Mouse (Mus musculus) C2C12 (cell line): Measurements from ENCODE around the gene Ddo. TPM values are rescaled to one million over a fixed set of nuclear protein-coding genes. Genes with fewer than 3 reads are reported as not detected.
A peak's percentile ranks its signal among the peaks of the same experiment; 100 is the strongest.

Source experiments
- H3K27me3 ChIP-seq: one replicate; pipeline ENCODE4 v1.6.1; 2011; ENCODE audit not compliant: control insufficient read depth, insufficient read depth, insufficient read length
- H3K36me3 ChIP-seq: one replicate; pipeline ENCODE4 v1.6.1; 2011; ENCODE audit not compliant: control insufficient read depth, insufficient read depth
- H3K4me3 ChIP-seq: one replicate; pipeline ENCODE4 v1.5.1; 2011; ENCODE audit warnings: mild to moderate bottlenecking, control low read depth; ENCODE audit not compliant: poor library complexity, insufficient read depth, severe bottlenecking
- H3K79me2 ChIP-seq: one replicate; pipeline ENCODE4 v1.6.1; 2011; ENCODE audit not compliant: control insufficient read depth, insufficient read depth
- H3K79me3 ChIP-seq: one replicate; pipeline ENCODE4 v1.6.1; 2011; ENCODE audit warnings: low read depth, control low read depth
- H3ac ChIP-seq: one replicate; pipeline ENCODE3; 2011; ENCODE audit warnings: low read depth; ENCODE audit not compliant: control insufficient read depth, insufficient read length
- CEBPB ChIP-seq: IDR thresholded peaks from one replicate; pipeline ENCODE4 v1.6.1; 2011; ENCODE audit warnings: low read depth, mild to moderate bottlenecking, control low read depth, moderate library complexity
- CTCF ChIP-seq: IDR thresholded peaks from one replicate; pipeline ENCODE4 v1.5.1; 2011; ENCODE audit not compliant: control insufficient read depth, insufficient read depth, insufficient read length
- FOSL1 ChIP-seq: IDR thresholded peaks from one replicate; pipeline ENCODE4 v1.8.0; 2011; ENCODE audit warnings: mild to moderate bottlenecking, low read length; ENCODE audit not compliant: poor library complexity, insufficient read depth, severe bottlenecking
- MAX ChIP-seq: IDR thresholded peaks from one replicate; pipeline ENCODE4 v1.6.1; 2011; ENCODE audit warnings: mild to moderate bottlenecking, control low read depth
- MYOD1 ChIP-seq: IDR thresholded peaks from one replicate; pipeline ENCODE4 v1.6.1; 2011; ENCODE audit warnings: low read depth; ENCODE audit not compliant: control insufficient read depth, insufficient read length
- MYOG ChIP-seq: IDR thresholded peaks from one replicate; pipeline ENCODE4 v1.6.1; 2011; ENCODE audit not compliant: control insufficient read depth, insufficient read length; ENCODE audit errors: extremely low read depth
- USF1 ChIP-seq: IDR thresholded peaks from one replicate; pipeline ENCODE4 v1.6.1; 2011; ENCODE audit warnings: low read depth, mild to moderate bottlenecking, control low read depth, moderate library complexity
- polyA plus RNA-seq: library from polyadenylated mRNA; unstranded; fragments of >200 nt; fragmentation: generic; extraction: Trizol; gene quantifications from one replicate; pipeline ENCODE4 v1.2.1, GENCODE M21; 2012; ENCODE audit warnings: missing spikeins

The Ddo gene
- polyA plus RNA-seq, 1 experiment: not detected

DNA sequence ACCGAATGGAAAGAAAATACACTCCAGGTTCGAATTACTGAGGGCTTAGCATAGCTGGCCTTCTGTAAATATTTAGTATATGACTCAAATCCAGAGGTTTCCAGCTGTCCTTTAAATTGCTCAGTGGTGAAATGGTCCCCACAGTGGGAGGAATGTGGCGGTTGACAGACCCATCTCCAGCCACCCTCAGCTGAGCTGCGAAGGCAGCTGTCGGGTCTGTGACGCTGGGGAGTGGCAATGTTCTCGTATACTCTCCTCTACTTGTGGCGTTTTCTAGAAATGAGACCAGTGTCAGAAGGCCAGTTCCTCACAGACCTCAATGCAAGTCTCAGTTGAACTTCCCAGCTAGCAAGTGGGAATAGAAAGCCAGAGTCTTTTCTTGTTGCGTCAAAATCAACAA, 14.6 kb downstream of the Ddo start:
- H3ac ChIP-seq: no peak overlapping the region
- no peaks in the 10 kb centered on the region for H3K79me3 ChIP-seq
- H3K79me2 ChIP-seq: no peaks in the 10 kb centered on the region
- no peak overlapping the region for H3K4me3 ChIP-seq
- H3K27me3 ChIP-seq: no peaks in the 10 kb centered on the region
- H3K36me3 ChIP-seq: no peaks in the 10 kb centered on the region
- TF ChIP-seq MAX: peak; percentile 44
- no peak for TF ChIP-seq CTCF
- TF ChIP-seq MYOD1: peak; percentile 90
- no peak for TF ChIP-seq CEBPB
- TF ChIP-seq FOSL1: no peak

DNA sequence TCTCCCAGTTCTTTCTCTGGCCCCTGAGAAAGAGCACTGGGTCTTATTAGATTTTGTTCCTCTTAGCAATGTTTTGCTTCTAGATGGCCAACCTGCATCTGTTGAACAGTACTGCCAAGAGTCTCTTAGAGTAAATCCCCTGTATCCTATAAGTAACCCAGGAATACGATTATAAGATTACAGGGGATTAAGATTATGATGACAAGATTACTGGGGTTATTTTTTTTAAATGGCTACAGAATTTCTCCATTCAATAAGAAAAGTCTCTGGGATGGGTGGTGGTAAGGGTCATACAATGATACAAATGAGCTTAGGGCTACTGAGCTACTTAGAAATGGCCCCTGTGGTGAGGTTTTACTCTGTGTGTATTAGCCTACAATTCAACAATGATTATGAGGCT, 15.5 kb downstream of the Ddo start:
- Histone ChIP-seq H3K27me3 (no peaks in the 10 kb centered on the region), H3K36me3 (no peaks in the 10 kb centered on the region), H3ac (no peak overlapping the region), H3K4me3 (no peak overlapping the region), H3K79me3 (no peaks in the 10 kb centered on the region), H3K79me2 (no peaks in the 10 kb centered on the region)
- TF ChIP-seq MYOG (no peak), MAX (no peak), USF1 (no peak), CTCF (no peak), CEBPB (no peak), MYOD1 (no peak), FOSL1 (no peak)

DNA sequence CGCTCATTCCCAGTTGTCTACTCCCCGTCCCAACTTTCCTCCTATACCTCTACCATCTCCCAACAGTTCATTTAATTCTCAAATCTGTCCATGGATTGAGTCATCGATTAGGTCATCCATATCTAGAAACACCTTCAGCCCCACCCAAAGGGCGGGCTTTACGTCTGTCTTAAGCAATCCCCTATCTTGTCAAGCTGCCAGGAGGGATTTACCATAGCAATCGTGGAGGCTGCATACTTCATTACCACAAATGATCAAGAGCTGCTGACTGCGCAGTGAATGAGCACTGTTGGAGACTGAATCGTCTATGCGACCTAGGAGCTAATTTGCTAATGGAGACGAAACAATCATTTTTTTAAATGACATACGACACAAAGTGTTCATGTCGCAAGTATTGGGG, 19.0 kb downstream of the Ddo start:
- no peak overlapping the region for H3ac ChIP-seq
- TF ChIP-seq FOSL1 (no peak), CEBPB (peak; percentile 44)
- H3K36me3 ChIP-seq: no peaks in the 10 kb centered on the region
- no peaks in the 10 kb centered on the region for H3K27me3 ChIP-seq
- H3K4me3 ChIP-seq: no peak overlapping the region
- no peaks in the 10 kb centered on the region for H3K79me2 ChIP-seq
- H3K79me3 ChIP-seq: no peaks in the 10 kb centered on the region

- no peaks in the 10 kb centered on the region for H3K79me2 ChIP-seq
- TF ChIP-seq FOSL1 (no peak), MAX (no peak), MYOD1 (no peak), CTCF (no peak), USF1 (no peak), MYOG (no peak), CEBPB (no peak)
Measured at GRCm38 (mm10) chr10:40649634-40650033, 19.8 kb downstream of the Ddo start.

GRCm38 (mm10) chr10:40651676-40652075, 21.9 kb downstream of the Ddo start:
- Histone ChIP-seq H3K79me3 (no peaks in the 10 kb centered on the region), H3K27me3 (no peaks in the 10 kb centered on the region), H3K36me3 (no peaks in the 10 kb centered on the region), H3K4me3 (no peak overlapping the region), H3ac (no peak overlapping the region), H3K79me2 (no peaks in the 10 kb centered on the region)
- TF ChIP-seq MYOD1 (no peak), USF1 (no peak), CEBPB (no peak), MYOG (no peak), MAX (no peak), FOSL1 (no peak)

More at GRCm38 (mm10) chr10:40649634-40650033, 19.8 kb downstream of the Ddo start:
- Histone ChIP-seq H3K27me3 (no peaks in the 10 kb centered on the region), H3ac (no peak overlapping the region), H3K79me3 (no peaks in the 10 kb centered on the region), H3K36me3 (no peaks in the 10 kb centered on the region), H3K4me3 (no peak overlapping the region)

DNA sequence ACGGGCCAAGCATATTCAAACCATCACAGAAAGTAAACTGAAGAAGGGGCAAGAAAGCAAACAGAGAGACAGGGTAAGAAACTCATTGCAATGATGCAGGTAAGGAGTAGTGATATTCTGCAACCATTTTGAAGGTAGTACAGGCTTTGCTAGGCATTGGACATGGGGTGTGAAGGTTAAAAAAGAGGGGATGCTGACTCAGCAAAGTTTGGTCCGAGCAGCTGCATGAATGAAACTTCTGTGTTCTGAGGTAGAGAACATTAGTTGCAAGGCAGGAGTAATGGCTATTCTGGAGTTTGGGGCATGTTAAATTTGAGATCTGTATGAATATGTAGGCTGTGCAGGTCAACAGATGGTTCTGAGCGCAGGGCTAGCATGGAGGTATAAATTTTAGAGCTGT, 35.5 kb downstream of the Ddo start:
- no peak for TF ChIP-seq MYOD1
- no peak for TF ChIP-seq CEBPB
- TF ChIP-seq USF1: no peak
- no peak for TF ChIP-seq MAX
- TF ChIP-seq CTCF: no peak
- Histone ChIP-seq H3K4me3 (no peak overlapping the region), H3K36me3 (no peaks in the 10 kb centered on the region), H3ac (no peak overlapping the region), H3K27me3 (no peaks in the 10 kb centered on the region), H3K79me3 (no peaks in the 10 kb centered on the region), H3K79me2 (no peaks in the 10 kb centered on the region)
